Mouse (Mus musculus) testis, adult 2 months (tissue): ENCODE measurements around the gene Pigv.

ENCODE experiments used
- CTCF ChIP-seq: fragments of 200-500 bp; IDR thresholded peaks from 2 replicates; pipeline ENCODE4 v1.5.1; 2012; ENCODE audit warnings: low read depth, mild to moderate bottlenecking, inconsistent platforms, low read length, moderate library complexity; ENCODE audit not compliant: control insufficient read depth, insufficient read depth, insufficient replicate concordance
- POLR2A ChIP-seq: fragments of 200-500 bp; IDR thresholded peaks from 2 replicates; pipeline ENCODE4 v1.6.1; 2012; ENCODE audit warnings: low read depth, mild to moderate bottlenecking, inconsistent platforms, low read length, moderate library complexity; ENCODE audit not compliant: control insufficient read depth

DNA sequence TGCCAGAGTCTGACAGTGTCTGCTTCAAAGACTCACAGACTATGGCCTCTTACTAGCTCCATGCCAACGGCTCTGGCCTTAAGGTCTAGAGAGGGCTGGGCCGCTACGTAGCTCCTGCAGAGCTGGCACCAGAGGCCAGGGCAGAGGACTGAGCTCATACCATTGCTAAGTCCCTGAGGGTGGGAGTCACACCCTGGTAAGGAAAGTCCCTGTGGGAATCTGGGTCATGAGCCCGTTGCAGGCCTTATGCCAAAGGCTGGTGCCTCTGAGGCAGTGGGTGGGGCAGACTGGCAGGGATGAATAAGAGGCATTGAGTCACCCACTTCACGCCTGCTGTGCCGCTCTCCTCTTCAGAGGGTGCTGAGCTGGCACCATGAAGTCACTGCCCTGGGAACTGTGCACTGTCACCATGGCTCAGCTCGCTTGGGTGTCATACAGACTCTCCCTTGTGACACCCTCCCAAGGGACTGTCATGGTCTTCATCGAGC, 58.1 kb downstream of the Pigv start:
- TF ChIP-seq CTCF (no peak), POLR2A (no peak)
